Mouse (Mus musculus) cerebellum, adult 2 months (tissue): Measurements from ENCODE around the gene Top2b.

Experiments used
- CTCF ChIP-seq: fragments of 200-500 bp; IDR thresholded peaks from 2 replicates; pipeline ENCODE4 v1.5.1; 2011; ENCODE audit warnings: low read depth, mild to moderate bottlenecking, control low read depth, low read length, moderate library complexity, borderline replicate concordance; ENCODE audit not compliant: insufficient read depth
- POLR2A ChIP-seq: fragments of 200-500 bp; IDR thresholded peaks from 2 replicates; pipeline ENCODE4 v1.6.1; 2011; ENCODE audit warnings: low read length, control low read depth, borderline replicate concordance; ENCODE audit not compliant: insufficient read depth

DNA sequence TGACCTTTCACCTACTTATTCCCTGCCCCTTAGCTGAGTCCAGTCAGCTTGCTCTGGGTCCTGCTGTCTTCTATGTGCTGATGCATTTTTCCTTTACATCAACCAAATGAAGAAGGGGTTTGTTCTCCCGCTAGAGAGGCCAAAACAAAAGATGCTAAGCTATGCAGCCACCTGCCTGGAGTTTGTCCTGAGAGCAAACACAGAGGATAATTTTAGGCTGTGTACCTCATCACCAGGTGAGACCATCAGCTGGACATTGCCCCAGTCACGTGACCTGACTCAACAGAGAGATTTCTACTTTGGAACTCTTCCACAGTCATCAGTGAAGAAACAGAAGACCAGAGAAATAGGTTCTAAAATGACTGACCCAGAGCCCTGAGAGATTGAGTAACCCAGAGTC, 114.5 kb downstream of the Top2b start:
- TF ChIP-seq POLR2A, result no peak
- no peak for TF ChIP-seq CTCF
